Mouse (Mus musculus) liver, adult (tissue): ENCODE measurements around the gene Fmnl3.

Source experiments
- GATA4 ChIP-seq: IDR thresholded peaks from 2 replicates; pipeline ENCODE4 v1.6.1; 2014; ENCODE audit warnings: mild to moderate bottlenecking, low read length; ENCODE audit not compliant: insufficient replicate concordance

Gene Fmnl3

DNA sequence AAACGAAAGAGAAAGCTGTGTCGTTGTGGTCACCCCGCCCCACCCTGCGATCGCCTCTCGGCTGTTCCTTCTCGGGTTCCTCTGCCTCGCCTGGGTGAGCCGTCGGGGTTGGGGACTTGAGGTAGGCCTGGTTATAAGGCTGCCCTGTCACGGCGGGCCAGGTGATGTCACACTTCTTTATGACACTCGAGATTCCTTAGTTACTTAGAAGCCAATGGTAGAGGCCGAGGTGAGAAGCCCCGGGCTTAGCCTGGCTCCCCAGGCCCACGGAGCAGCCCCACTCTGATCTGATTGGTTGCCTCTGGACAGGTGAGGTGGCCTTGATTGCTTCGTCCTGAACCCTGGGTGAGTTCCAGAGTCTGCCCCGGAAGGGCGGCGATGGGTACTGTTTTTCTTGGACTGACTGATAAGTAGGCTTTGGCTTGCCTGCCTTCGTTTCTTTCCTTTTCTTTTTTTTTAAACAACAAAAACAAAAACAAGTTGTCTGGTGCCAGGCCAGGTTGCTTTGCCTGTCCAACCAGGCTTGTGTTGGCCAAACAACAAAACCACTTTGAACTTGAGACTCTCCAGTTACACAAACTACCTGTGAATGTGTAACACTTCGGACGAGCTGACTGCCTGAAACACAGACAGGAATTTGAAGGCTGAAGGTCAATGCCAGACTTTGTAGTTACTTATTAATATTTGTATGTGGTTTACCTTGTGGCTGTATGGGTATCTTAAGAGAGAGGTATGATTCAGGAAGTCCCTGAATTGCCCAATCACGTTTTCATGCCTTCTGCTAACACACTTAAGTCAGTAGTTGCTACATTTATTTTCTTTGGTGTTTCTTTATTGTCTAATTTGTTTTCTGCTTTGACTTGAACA is 23.3 kb upstream of the Fmnl3 start:
- TF ChIP-seq GATA4, result peak; percentile 44; the same call in 1 of the 2 replicates

DNA sequence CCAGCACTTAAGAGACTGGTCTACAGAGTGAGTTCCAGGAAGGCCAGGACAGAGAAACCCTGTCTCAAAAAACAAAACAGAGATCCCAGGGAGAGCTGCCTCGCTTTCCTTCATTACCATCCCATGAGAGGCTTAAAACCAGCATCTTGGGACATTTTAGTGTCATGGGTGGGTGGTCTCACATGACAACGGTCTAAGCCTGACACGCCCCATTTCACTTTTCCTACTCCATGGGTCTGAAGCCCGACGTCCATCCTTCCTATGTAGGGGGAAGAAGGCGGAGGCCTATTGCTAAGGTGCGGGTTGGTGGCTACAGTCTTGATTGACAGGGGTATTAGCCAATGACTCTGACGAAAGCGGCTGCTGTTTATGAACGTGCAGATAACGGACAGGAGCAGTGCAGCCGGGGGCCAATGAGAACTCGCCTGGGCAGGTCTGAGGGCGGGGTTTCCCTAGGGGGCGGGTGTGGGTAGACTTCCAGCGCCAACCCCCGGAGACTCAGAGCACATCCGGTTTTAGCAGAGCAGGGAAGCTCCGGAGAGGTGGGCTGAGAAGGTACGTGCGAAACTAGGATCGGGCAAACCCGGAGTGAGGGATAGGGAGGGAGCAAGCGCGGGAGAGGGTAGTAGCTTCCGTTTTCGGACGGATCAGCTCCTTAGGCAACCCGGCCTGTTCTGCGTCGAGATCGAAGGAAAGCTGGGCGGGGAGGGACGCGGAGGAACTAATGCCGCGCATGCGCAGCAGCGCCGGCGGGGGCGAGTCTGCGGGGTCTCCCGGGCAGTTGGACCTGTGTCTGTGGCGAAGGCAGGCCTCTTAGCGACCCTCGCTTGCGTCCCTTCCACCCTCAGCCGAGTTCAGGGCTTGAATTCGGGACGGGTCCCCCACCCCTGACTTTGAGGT is 22.5 kb upstream of the Fmnl3 start, which contains the start of gene Tmbim6:
Gene Tmbim6, plus strand, starts transcription at position 397 of the 900 bp plus-strand sequence.
- TF ChIP-seq GATA4, result peak; percentile 68; the same call in 1 of the 2 replicates

DNA sequence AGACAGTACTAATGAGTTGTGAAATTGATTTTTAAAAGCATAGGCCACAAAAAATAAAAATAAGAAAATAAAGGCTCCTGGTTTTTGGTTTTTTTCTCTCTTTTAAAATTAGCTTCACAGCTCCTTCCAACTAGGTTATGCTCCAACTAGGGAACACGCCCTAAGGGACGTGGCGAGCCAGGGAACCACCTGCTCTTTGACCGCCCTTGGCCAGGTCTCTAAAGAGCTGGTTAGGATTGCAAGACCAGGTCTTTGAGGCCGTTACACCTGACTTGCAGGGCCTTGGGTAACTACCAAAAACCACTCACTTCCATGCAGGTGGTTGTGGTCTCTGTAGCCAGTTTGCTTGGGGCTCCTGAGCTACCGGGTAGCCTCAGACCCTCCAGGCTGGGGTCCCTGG is 21.7 kb upstream of the Fmnl3 start:
- TF ChIP-seq GATA4, result no peak

DNA sequence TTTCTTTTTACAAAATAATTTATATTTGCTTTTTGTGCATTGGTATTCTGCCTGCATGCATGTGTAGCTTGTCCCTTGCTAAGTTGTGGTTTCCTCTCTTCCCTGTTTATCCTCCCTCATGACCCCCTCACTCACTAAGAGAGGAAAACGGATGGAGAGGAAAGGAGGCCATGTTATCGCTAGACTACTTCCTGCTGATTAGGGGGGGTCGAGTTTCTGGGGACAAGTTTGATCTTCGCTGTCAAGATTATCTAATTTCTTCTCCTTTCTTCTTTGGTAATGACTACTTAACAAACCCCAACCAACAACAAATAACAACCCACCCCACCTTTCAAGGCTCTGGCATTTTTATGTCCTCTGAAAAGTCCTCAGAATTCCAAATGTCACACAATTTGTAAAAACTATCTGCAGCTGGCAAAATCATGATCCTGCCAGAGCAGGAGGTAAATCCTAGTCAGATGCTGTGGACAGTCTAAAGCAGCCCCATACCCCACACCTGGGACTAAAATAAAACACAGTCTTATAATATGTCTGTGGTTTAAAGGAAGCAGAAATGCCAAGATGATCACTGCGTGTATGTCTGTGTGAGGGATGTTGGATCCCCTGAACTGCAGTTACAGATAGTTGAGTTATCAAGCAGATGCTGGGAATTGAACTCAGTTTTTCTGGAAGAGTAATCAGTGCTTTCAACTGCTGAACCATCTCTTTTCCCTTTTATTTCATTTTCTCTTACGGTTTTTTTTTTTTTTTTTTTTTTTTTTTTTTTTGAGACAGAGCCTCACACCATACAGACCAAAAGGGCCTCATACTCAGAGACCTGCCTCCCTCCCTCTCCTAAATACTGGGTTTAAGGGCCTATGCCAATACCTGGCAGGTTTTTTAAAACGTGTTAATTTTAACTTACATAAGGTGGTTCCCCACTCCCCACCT is 20.5 kb upstream of the Fmnl3 start:
- TF ChIP-seq GATA4, result peak; percentile 84; the same call in 1 of the 2 replicates

DNA sequence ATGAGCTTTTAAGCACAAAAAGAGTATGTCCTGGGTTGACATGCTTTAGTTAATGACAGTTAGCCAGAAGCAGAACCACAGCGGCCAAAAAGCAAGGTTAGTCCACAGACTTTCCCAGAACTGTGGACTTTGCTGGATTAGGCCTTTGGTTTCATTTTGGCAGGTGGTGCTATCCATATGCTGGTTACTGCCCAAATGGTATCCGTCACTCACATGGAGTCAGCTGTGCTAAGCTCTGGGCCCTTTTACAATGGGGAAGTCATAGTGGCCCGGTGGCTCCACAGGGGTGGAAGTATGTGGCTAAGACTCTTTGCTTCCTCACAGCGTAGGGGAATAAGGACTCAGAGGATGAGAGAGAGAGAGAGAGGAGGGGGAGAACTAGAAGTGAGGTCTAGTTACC is 17.7 kb upstream of the Fmnl3 start:
- no peak for TF ChIP-seq GATA4

DNA sequence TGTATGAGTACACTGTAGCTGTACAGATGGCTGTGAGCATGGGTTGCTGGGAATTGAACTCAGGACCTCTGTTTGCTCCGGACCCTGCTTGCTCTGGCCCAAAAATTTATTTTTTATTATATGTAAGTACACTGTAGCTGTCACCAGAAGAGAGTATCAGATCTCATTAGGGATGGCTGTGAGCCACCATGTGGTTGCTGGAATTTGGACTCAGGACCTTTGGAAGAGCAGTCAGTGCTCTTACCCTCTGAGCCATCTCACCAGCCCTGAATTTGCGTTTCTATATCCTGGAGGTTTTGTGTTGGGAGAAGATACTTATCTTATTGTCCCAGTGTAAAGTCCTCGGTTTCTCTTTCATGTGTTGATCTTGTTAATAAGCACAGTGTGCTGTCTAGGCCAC is 16.5 kb upstream of the Fmnl3 start:
- no peak for TF ChIP-seq GATA4

DNA sequence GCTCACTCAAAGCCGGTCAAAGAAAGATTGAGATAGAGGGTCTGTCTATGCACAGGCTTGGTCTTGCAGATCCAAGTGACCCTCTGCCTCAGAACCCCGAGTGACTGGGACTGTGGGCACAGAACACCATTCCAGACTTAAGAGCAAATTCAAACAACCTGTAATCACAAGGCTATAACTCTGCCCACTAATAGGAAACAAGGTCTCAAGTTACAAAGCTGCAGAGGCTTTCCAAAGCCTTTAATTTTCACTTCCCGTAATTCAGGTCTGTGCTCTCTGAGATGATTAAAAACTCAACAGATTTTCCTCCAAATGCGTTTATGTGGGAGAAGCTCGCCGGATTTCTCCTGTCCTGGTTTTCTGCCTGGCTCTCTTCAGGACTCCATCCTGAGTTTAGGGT is 13.8 kb upstream of the Fmnl3 start:
- TF ChIP-seq GATA4, result no peak

DNA sequence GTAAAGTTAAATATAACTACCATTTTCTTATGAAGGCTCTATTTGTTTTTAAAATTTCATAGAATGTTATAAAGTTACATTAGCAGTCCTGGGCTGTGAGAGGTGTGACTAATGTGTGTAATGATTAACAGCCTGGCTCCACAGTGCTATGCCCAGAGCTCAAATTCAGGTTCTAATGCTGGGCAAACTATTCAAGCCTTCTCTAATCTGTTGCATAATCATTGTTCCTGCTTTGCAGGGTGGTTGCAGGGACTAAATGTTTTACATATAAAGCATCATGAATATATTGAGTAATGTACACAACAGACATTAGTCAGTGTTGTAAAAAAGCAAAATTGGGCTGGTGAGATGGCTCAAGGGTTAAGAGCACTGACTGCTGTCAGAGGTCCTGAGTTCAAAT is 12.6 kb upstream of the Fmnl3 start:
- no peak for TF ChIP-seq GATA4

DNA sequence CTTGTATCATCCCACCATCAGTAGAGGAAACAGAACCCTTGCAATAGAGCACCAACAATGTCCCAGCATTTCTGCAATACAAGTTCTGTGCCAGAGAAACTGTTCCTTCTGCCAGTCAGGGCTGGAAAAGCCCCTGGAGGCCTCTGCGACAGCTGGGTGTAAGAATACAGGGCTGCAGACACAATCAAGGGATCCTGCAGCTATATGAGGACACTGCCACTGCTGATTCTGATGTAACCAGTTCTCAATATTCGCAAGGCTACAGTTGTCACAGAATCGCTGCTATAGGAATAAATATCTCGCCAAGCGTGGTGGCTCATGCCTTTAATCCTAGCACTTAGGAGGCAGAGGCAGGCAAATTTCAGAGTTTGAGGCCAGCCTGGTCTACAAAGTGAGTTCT is 6.0 kb upstream of the Fmnl3 start:
- no peak for TF ChIP-seq GATA4

DNA sequence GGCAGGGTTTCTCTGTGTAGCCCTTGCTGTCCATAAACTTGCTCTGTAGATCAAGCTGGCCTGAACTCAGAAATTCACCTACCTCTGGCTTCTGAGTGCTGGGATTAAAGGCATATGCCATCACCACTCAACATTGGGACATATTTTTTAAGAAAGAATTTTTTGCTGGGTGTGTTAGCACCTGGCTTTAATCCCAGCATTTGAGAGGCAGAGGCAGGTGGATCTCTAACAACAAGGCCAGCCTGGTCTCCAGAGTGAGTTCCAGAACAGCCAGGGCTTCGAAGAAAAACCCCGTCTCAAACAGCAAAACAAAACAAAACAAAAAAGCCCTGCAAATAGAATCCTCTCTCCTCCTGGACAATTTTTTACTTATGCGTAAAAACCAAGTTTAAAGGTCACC is 5.3 kb upstream of the Fmnl3 start:
- no peak for TF ChIP-seq GATA4

DNA sequence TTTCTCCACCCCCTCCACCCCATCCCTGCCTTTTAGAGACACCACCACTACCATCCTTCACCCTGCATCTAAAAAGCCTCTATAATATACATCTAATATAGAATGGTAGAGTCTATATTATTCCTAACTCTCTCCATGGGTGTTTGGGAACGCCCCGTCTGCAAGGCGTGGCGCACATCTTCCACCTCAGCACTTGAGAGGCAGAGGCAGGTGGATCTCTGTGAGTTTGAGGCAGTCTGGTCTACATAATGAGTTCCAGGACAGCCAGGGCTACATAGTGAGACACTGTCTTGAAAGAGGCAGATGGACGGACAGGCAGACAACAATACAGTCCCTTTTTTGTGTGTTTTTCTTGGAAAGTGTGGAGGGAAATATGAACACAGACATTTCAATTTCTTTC is 4.8 kb upstream of the Fmnl3 start:
- no peak for TF ChIP-seq GATA4

DNA sequence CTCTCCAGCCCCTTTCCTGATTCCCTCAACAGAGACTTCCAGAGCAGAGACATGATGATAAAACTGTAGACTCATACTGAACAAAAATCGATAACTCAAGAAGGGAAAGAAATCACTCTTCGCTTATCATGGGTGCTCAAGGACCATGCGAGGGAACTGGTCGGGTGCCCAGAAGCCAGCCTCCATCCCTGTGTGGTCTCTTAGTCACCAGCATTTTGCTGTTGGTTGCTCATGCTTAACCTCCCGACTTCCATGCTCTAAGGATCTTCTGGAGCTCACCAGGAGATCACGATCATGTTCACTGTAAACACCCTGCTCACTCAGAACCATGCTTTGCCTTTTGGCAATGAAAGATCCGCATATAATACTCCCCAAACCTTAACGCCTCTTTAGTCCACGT is 2.5 kb upstream of the Fmnl3 start:
- no peak for TF ChIP-seq GATA4

DNA sequence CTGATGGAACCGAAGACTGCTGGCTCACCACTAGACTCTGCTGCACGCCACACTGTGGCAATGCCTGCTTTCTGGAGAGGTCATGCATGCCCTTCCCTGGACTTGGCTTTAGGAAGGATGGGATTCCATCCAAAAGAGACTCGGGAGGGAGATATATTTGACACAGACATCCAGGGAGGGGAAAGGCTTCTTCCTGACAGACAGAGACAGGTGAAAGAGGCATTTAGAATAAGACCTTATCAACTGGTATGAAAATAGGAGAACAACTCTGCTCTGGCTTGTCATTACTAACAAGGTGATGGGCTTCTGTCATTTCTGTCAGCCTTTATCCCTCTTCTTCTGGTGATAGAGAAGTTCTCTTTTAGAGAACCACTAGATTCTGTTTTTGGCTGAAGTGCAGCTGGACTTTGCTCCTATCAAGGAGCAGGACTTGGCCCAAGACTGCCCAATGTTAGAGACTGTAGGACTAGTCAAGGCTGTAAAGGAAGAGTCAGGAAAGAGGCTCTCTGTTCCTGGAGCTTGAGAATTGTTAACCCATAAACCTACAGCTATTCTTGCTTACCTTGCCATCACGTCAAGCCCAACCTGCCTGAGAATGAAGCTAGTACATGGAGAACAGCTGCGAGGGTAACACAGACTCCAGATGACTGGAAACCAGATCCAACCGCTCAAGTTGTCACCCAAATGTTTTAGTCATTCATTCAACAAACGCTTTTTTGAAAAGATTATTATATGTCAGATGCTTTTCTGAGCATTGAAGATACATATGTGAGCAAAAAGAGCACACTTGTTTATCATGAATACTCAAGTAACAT is 1.5 kb upstream of the Fmnl3 start:
- no peak for TF ChIP-seq GATA4
